ENCODE assay signal across 7 mouse cellular contexts in the genomic region with DNA sequence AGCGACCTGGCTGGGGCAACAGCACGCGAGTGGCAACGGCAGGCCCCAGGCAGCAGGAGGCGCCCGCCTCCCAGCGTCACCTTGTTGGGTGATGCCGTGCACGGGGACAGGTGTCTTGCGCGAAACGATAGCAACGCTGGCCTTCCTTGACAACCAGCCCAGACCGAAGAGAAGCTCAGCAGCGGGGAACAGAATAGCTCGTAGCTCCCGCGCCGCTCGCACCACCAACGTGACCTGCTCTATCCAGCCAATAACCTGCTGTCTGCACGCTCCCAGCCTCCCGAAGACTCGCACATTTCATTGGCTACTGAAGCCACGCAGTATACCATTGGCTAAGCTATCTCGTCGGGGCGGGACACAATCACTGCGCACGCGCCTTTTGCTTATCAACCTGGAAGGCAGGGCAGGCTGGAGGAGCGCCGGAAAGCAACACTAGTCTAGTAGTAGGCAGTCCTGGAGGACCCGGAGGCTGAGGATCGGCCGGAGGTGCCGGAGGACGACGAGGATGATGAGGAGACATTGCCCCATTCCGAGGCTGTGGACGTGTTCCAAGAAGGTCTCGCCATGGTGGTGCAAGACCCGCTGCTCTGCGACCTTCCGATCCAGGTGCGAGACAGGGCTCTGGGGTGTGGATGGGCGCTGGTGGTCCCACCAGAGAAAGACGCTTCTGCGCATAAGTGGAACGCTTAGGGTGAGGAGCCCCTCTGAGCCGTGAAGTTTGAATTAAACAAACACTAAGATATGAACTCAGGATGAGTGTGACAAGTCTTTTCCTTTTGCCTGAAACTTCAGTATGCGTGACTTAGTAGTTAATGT. TPM values are rescaled to one million over a fixed set of nuclear protein-coding genes. Genes with fewer than 3 reads are reported as not detected.
DNase-seq lines count a peak whose midpoint lies in the region; ATAC-seq lines count a peak whose summit lies in the region.

A gene (plus strand): TSS at position 358 of the 816 bp plus-strand sequence.

- H3K4me3 ChIP-seq in intestine, embryonic 16.5 days (ENCODE audit: low read length) = peak within 1 kb of the TSS; percentile 69
- H3K4me3 ChIP-seq in midbrain, embryonic 11.5 days (ENCODE audit: low read depth, low read length) = peak within 1 kb of the TSS; percentile 69

- peaks cover 7% of the 10 kb centered on the region for H3K4me1 ChIP-seq in intestine, embryonic 16.5 days (ENCODE audit: control insufficient read depth, insufficient read depth, low read length)
- peaks cover 6% of the 10 kb centered on the region for H3K4me1 ChIP-seq in midbrain, embryonic 11.5 days (ENCODE audit: control insufficient read depth, insufficient read depth, low read length)

- H3K27me3 ChIP-seq in intestine, embryonic 16.5 days (replicated peaks; ENCODE audit: control insufficient read depth, insufficient read depth, low read length) = no peaks in the 10 kb centered on the region
- no peaks in the 10 kb centered on the region for H3K27me3 ChIP-seq in midbrain, embryonic 11.5 days (ENCODE audit: control insufficient read depth, insufficient read depth, low read length)

- peak within 1 kb of the TSS; percentile 74 for H3K4me2 ChIP-seq in intestine, embryonic 16.5 days (ENCODE audit: low read depth, low read length)
- peak within 1 kb of the TSS; percentile 79 for H3K4me2 ChIP-seq in midbrain, embryonic 11.5 days

- H3K27ac ChIP-seq in intestine, embryonic 16.5 days (ENCODE audit: low read length) = 0 out of 2 replicates have a peak within 1 kb of the TSS, but pooled peaks have one; percentile 38
- no peak within 1 kb of the TSS for H3K27ac ChIP-seq in midbrain, embryonic 11.5 days (ENCODE audit: low read depth, low read length)

- peak; percentile 97 for DNase-seq in adrenal gland, adult 2 months
- DNase-seq in embryo, embryonic 11.5 days (ENCODE audit: low read depth, low spot score) = peak; percentile 93
- DNase-seq in gastrocnemius, postnatal 4 days (ENCODE audit: low spot score in 2 of 2) = peak; percentile 83 to 92
- peak; percentile 92 to 94 for DNase-seq in left cerebral cortex, postnatal 36 days (ENCODE audit: low spot score in 2 of 2)
- DNase-seq in midbrain, embryonic 11.5 days (ENCODE audit: low spot score, missing footprints) = peak; percentile 99
- DNase-seq in skeletal muscle tissue, adult 2 months (ENCODE audit: low read depth, low spot score) = peak; percentile 95

- peaks cover 8% of the 10 kb centered on the region; the same call in 1 of the 2 replicates for H3K36me3 ChIP-seq in intestine, embryonic 16.5 days (ENCODE audit: control insufficient read depth, insufficient read depth, low read length)
- peaks cover 6% of the 10 kb centered on the region; the same call in 1 of the 2 replicates for H3K36me3 ChIP-seq in midbrain, embryonic 11.5 days (ENCODE audit: control insufficient read depth, insufficient read depth, low read length)

- under 1% methylated on average over 52 of the region's 52 CpGs for WGBS in intestine, embryonic 16.5 days
- WGBS in midbrain, embryonic 11.5 days = under 1% methylated on average over 52 of the region's 52 CpGs

- intact Hi-C loops in left cerebral cortex, postnatal 36 days (cut with DNase I) = no loop called here

- ATAC-seq in intestine, embryonic 16.5 days = peak; percentile 100
- ATAC-seq in midbrain, embryonic 11.5 days (ENCODE audit: low FRiP score) = peak; percentile 100

- peak within 1 kb of the TSS; percentile 77 for H3K9ac ChIP-seq in intestine, embryonic 16.5 days (ENCODE audit: low read depth, low read length)
- peak within 1 kb of the TSS; percentile 82 for H3K9ac ChIP-seq in midbrain, embryonic 11.5 days (ENCODE audit: low read length)

- no peaks in the 10 kb centered on the region for H3K9me3 ChIP-seq in intestine, embryonic 16.5 days (ENCODE audit: control insufficient read depth, low read length)
- H3K9me3 ChIP-seq in midbrain, embryonic 11.5 days (ENCODE audit: control insufficient read depth, low read length) = no peaks in the 10 kb centered on the region

RNA-seq across cellular contexts. Expression of the gene that starts here (rescaled TPM):
- total RNA-seq in adrenal gland, adult 2 months (2021) = 10 to 100 TPM in 1 of 2 experiments, 1 to 10 TPM in 1; 9.8 to 15.5 TPM
- 7.2 and 7.8 TPM in 2 replicates for polyA plus RNA-seq in adrenal gland, adult 2 months (2012; rRNA removed)
- total RNA-seq in gastrocnemius, postnatal 4 days (2021) = 10 to 100 TPM in 1 of 2 experiments, 1 to 10 TPM in 1; 10.0 to 12.2 TPM
- polyA plus RNA-seq in intestine, embryonic 16.5 days (2015; fragmentation: Nextera tagmentation; extraction: Ambion mirVana) = 40.7 and 45.6 TPM in 2 replicates
- 10 to 100 TPM; 22.3 to 22.8 TPM for total RNA-seq in left cerebral cortex, postnatal 36 days (2021)
- 77.0 and 87.0 TPM in 2 replicates for polyA plus RNA-seq in midbrain, embryonic 11.5 days (2014; fragmentation: Nextera tagmentation; extraction: Ambion mirVana)
